Mouse (Mus musculus) kidney, adult 8-10 months (tissue): ENCODE data around the gene Cad.

Source experiments
- DNase-seq, 2 experiments: peaks; one replicate each; pipeline ENCODE4 v3.0.0; 2022

The Cad gene

GRCm38 (mm10) chr5:31116354-31116753 lies 61.8 kb downstream of the Cad start, which contains the start of gene Trim54:
Gene Trim54, plus strand, starts transcription at chr5:31116712.
- DNase-seq, result no peak

- no peak for DNase-seq
Measured at GRCm38 (mm10) chr5:31116912-31117311, 62.3 kb downstream of the Cad start.

GRCm38 (mm10) chr5:31121111-31121510 lies 66.5 kb downstream of the Cad start:
- no peak for DNase-seq

- DNase-seq, result no peak
Measured at GRCm38 (mm10) chr5:31123481-31123880, 68.9 kb downstream of the Cad start.

- DNase-seq, result no peak
Measured at GRCm38 (mm10) chr5:31126050-31126449, 71.5 kb downstream of the Cad start.
